Mouse (Mus musculus) cortical plate, adult 2 months (tissue): ENCODE results near the gene Fut8.

ENCODE experiments used
- CTCF ChIP-seq: fragments of 200-500 bp; IDR thresholded peaks from 2 replicates; pipeline ENCODE4 v1.5.1; 2011; ENCODE audit warnings: mild to moderate bottlenecking, control low read depth, low read length; ENCODE audit not compliant: insufficient read depth; ENCODE audit errors: extremely low read depth
- POLR2A ChIP-seq: fragments of 200-500 bp; IDR thresholded peaks from 2 replicates; pipeline ENCODE4 v1.6.1; 2011; ENCODE audit warnings: mild to moderate bottlenecking, low read length, control low read depth; ENCODE audit not compliant: insufficient read depth; ENCODE audit errors: extremely low read depth

DNA sequence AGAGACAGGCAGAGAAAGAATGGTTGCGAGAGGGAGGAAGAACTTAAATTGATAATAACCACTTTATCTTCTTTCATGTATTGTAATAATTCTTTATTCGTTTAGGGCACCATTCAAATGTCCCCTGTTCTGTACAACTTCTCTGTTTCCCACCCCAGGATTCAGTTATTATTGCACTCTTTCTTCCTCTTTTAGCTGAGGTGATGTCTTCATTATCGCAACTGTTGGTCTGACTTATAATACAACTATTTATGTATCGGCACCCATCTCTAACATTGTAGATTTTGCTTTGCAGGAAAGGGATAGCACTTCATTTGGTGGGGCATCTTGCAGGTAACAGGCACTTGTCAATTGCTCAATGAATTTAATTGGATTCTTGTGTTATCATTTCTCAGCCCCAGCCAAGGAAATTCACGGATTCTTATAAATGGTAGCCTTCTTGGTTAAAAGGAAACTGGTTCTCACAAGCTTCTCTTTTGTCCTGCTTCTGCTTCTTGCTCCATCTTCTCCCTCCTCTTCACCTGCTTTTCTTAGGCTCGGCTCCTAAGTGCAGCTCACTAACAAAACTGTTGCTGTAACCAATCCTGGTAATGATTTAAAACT is 15.6 kb upstream of the Fut8 start:
- no peak for TF ChIP-seq CTCF
- no peak for TF ChIP-seq POLR2A
